Mouse (Mus musculus) adrenal gland, postnatal 36 days (tissue): ENCODE results near the gene Lrrc71. TPM values are rescaled to one million over a fixed set of nuclear protein-coding genes. Genes with fewer than 3 reads are reported as not detected.

Source experiments
- DNase-seq, 2 experiments: peaks; one replicate each; pipeline ENCODE4 v3.0.0; 2021; ENCODE audit warnings: mixed read lengths in 1 of 2
- total RNA-seq, 2 experiments: library from RNA; stranded (reverse); gene quantifications; 2 replicates each; pipeline ENCODE4 v1.2.3; 2021

Gene Lrrc71
- total RNA-seq, 2 experiments from 2014 or later: 0.66 to 0.72 TPM

DNA sequence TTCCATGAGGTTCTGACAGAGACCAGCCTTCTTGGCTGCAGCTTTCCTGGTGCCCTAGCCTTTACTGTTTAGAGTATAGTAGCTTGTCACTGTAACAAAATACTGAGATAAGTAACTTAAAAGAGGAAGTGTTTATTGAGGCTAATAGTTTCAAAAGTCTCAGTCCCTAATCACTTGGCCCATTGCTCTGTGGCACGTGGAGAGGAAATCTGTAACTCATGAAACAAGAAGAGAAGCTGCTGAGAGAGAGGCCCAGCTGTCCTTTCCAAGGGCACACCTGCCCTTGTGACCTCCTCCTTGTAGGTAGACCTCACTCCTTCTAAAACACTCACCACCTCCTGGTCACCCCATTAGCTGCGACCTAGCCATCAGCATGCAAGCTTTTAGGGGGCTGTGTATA is 29.9 kb downstream of the Lrrc71 start:
- DNase-seq: no peak

Other genes with a start within 250 kb of the Lrrc71 start
- 10 to 100 TPM; 22.0 to 24.7 TPM for gene Etv3, start 223.2 kb downstream of the Lrrc71 start, total RNA-seq
- gene Arhgef11, start 131.1 kb downstream of the Lrrc71 start, total RNA-seq: 10 to 100 TPM; 38.3 to 39.2 TPM
- gene Ntrk1, start 46.5 kb upstream of the Lrrc71 start, total RNA-seq: 1 to 10 TPM; 3.8 to 6.8 TPM
- gene Insrr, start 48.3 kb upstream of the Lrrc71 start, total RNA-seq: under 1 TPM; 0.56 to 0.86 TPM
- gene Pear1, start 75.7 kb upstream of the Lrrc71 start, total RNA-seq: 10 to 100 TPM; 20.3 to 30.7 TPM
- gene Sh2d2a, start 98.1 kb upstream of the Lrrc71 start, total RNA-seq: under 1 TPM in 1 of 2 experiments, not detected in 1; 0.36 TPM
- 10 to 100 TPM; 49.2 to 57.4 TPM for gene Prcc, start 137.0 kb upstream of the Lrrc71 start, total RNA-seq
- 100 to 1,000 TPM; 187 TPM for gene Hdgf, start 157.7 kb upstream of the Lrrc71 start, total RNA-seq
- gene Mrpl24, start 170.9 kb upstream of the Lrrc71 start, total RNA-seq: 100 to 1,000 TPM; 116 to 130 TPM
- gene Isg20l2, start 181.7 kb upstream of the Lrrc71 start, total RNA-seq: 10 to 100 TPM; 20.7 to 22.0 TPM
- 10 to 100 TPM; 14.3 to 16.1 TPM for gene Rrnad1, start 182.1 kb upstream of the Lrrc71 start, total RNA-seq
- gene Crabp2, start 200.0 kb upstream of the Lrrc71 start, total RNA-seq: under 1 TPM in 1 of 2 experiments, not detected in 1; 0.33 TPM
- gene Nes, start 222.5 kb upstream of the Lrrc71 start, total RNA-seq: 10 to 100 TPM in 1 of 2 experiments, 1 to 10 TPM in 1; 8.8 to 13.3 TPM